Mouse (Mus musculus) neural tube, embryonic 12.5 days (tissue): Measurements from ENCODE around the gene Cd160. TPM values are rescaled to one million over a fixed set of nuclear protein-coding genes. Genes with fewer than 3 reads are reported as not detected.

Source experiments
- ATAC-seq: fragments of 200-750 bp; cut with Nextera tagmentation; 2 replicates; pipeline ENCODE4 v1.8.0; 2017; ENCODE audit warnings: low read depth, mild to moderate bottlenecking, moderate TSS enrichment, moderate library complexity; ENCODE audit not compliant: low FRiP score
- H3K27ac ChIP-seq: fragments of 300-500 bp; sonication (generic); 2 replicates; pipeline ENCODE4 v1.5.1; 2016
- H3K27me3 ChIP-seq: fragments of 300-500 bp; sonication (generic); replicated peaks from 2 replicates; pipeline ENCODE4 v1.6.1; 2016; ENCODE audit warnings: mild to moderate bottlenecking
- H3K36me3 ChIP-seq: fragments of 300-500 bp; sonication (generic); 2 replicates; pipeline ENCODE4 v1.6.1; 2016; ENCODE audit warnings: mild to moderate bottlenecking
- H3K4me1 ChIP-seq: fragments of 300-500 bp; sonication (generic); 2 replicates; pipeline ENCODE4 v1.6.1; 2016
- H3K4me2 ChIP-seq: fragments of 300-500 bp; sonication (generic); replicated peaks from 2 replicates; pipeline ENCODE4 v1.6.1; 2016; ENCODE audit warnings: mild to moderate bottlenecking
- H3K4me3 ChIP-seq: fragments of 300-500 bp; sonication (generic); 2 replicates; pipeline ENCODE4 v1.5.1; 2016
- H3K9ac ChIP-seq: fragments of 300-500 bp; sonication (generic); 2 replicates; pipeline ENCODE4 v1.6.1; 2016; ENCODE audit warnings: mild to moderate bottlenecking
- H3K9me3 ChIP-seq: fragments of 300-500 bp; sonication (generic); 2 replicates; pipeline ENCODE4 v1.6.1; 2016; ENCODE audit warnings: mild to moderate bottlenecking
- WGBS: fragments of 180-500 bp; shearing (Covaris S2); methylation state at CpG from one replicate; pipeline ENCODE4 v1.1.7; 2016; 5-methylcytosine and 5-hydroxymethylcytosine counted together
- polyA plus RNA-seq: library from polyadenylated mRNA; unstranded; fragments of >200 nt; fragmentation: Nextera tagmentation; extraction: Ambion mirVana; gene quantifications from 2 replicates; pipeline ENCODE4 v1.2.1, GENCODE M21; 2016

Cd160 gene
- polyA plus RNA-seq, 1 experiment from 2014 or later = 0.15 TPM

DNA sequence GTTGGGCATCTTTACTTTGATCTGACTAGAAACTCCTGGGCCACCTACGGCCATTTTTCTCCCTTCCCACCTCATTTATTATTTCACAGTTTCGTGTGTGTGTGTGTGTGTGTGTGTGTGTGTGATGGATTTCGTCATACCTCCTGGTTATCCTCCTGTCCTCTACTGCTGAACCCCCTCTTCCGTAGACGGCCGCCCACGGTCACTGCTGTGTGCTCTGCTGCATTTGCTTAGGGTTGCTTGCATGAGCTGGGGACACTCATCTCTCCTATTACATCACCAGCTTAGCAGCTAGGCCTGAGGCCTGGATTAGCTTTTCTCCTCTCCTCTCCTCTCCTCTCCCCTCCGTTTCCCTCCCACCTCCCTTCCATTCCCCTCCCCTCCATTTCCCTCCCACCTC, 19.3 kb upstream of the Cd160 start:
- H3K4me2 ChIP-seq = no peak overlapping the region
- no peak for ATAC-seq
- no peaks in the 10 kb centered on the region for H3K36me3 ChIP-seq
- WGBS = 95% methylated on average over 6 of the region's 8 CpGs
- H3K9me3 ChIP-seq = no peaks in the 10 kb centered on the region
- no peak overlapping the region for H3K4me3 ChIP-seq
- no peaks in the 10 kb centered on the region for H3K27me3 ChIP-seq
- no peak overlapping the region for H3K27ac ChIP-seq
- no peak overlapping the region for H3K9ac ChIP-seq
- no peaks in the 10 kb centered on the region for H3K4me1 ChIP-seq

DNA sequence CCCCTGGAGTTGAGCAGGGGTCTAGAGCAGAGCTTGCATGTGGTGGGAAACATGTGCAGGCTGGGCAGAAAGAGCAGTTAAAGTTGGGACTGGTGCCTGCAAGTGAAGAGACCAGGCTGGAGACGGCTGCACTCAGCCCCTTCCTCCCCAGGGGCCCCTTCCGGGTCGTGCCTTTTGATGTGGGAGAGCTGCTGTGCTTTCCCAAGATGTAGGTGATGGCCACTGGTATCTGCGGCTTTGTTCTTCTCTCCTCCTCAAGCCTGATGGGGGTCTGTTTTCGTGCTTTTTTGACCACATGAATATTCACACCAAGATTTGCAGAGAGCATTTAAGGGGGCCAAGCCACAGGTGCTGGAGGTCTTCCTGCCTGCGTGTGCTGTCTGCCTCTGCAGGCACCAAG, 18.5 kb upstream of the Cd160 start:
- Histone ChIP-seq H3K36me3 (no peaks in the 10 kb centered on the region), H3K27me3 (no peaks in the 10 kb centered on the region), H3K4me1 (no peaks in the 10 kb centered on the region), H3K4me2 (no peak overlapping the region), H3K27ac (no peak overlapping the region), H3K9me3 (no peaks in the 10 kb centered on the region), H3K4me3 (no peak overlapping the region), H3K9ac (no peak overlapping the region)
- 29% methylated on average over 6 of the region's 6 CpGs for WGBS
- no peak for ATAC-seq

DNA sequence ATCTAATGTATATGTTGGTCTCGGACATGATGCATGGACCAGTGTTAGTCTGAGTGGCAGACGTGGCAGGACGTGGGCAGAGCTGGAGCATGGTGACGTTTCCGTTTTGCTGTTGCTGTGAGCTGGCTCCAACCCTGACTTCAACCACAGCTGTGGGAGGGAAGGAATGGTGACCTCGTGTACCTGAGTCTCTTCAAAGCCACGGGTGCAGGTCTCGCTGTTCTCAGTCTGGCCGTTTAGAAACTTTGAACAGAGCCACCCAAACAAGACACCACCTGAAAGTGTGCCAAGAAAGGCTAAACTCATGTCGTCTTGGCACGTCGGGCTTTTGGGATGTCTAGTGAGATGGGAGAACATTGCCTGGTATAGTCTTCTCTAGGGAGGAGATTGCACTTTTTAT, 17.8 kb upstream of the Cd160 start:
- WGBS = 90% methylated on average over 12 of the region's 12 CpGs
- Histone ChIP-seq H3K4me3 (no peak overlapping the region), H3K9ac (no peak overlapping the region), H3K36me3 (no peaks in the 10 kb centered on the region), H3K4me1 (no peaks in the 10 kb centered on the region), H3K27ac (no peak overlapping the region), H3K9me3 (no peaks in the 10 kb centered on the region), H3K4me2 (no peak overlapping the region), H3K27me3 (no peaks in the 10 kb centered on the region)
- ATAC-seq = no peak

DNA sequence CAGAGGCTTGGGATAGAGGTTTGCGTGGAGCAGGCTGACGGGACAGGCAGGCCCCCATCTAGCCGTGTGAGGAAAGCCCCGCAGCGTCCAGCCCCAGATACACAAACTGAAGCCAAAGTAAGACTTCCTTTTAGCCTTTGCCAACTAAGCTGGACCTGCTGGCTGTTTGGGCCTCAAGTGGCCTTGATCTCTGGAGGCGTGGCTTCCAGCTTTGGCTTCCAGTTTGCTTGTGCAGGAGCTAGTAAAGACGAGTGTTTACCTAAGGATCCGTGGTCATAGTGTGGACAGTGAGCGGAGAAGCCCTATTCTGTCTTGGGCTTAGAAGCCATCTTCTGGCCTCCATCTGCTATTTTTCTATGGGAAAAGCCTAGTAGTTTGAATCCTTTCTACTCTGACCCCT, 16.7 kb upstream of the Cd160 start:
- Histone ChIP-seq H3K4me3 (no peak overlapping the region), H3K9me3 (no peaks in the 10 kb centered on the region), H3K4me1 (no peaks in the 10 kb centered on the region), H3K9ac (no peak overlapping the region), H3K27me3 (no peaks in the 10 kb centered on the region), H3K27ac (no peak overlapping the region), H3K4me2 (no peak overlapping the region), H3K36me3 (no peaks in the 10 kb centered on the region)
- ATAC-seq = no peak
- WGBS = 91% methylated on average over 9 of the region's 9 CpGs

DNA sequence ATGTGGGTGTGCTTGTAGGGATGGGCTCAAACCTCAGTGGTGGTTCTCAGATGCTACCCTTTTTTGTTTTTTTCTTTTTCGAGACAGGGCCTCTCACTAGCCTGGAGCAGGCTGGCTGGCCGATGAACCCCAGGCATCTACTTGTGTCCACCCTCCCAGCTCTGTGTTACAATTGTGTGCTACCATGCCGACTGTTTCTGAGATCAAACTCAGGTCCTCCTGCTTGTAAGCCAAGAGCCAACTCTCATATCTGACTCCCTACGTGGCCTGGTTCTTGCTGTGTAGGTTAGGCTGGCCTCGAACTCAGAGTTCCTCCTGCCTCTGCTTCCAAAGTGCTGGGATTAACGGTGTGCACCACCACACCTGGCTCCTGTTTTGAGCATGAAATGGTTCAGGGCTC, 16.0 kb upstream of the Cd160 start:
- 96% methylated on average over 6 of the region's 6 CpGs for WGBS
- Histone ChIP-seq H3K9ac (no peak overlapping the region), H3K4me1 (no peaks in the 10 kb centered on the region), H3K4me3 (no peak overlapping the region), H3K9me3 (no peaks in the 10 kb centered on the region), H3K27ac (no peak overlapping the region), H3K4me2 (no peak overlapping the region), H3K27me3 (no peaks in the 10 kb centered on the region), H3K36me3 (no peaks in the 10 kb centered on the region)
- no peak for ATAC-seq

DNA sequence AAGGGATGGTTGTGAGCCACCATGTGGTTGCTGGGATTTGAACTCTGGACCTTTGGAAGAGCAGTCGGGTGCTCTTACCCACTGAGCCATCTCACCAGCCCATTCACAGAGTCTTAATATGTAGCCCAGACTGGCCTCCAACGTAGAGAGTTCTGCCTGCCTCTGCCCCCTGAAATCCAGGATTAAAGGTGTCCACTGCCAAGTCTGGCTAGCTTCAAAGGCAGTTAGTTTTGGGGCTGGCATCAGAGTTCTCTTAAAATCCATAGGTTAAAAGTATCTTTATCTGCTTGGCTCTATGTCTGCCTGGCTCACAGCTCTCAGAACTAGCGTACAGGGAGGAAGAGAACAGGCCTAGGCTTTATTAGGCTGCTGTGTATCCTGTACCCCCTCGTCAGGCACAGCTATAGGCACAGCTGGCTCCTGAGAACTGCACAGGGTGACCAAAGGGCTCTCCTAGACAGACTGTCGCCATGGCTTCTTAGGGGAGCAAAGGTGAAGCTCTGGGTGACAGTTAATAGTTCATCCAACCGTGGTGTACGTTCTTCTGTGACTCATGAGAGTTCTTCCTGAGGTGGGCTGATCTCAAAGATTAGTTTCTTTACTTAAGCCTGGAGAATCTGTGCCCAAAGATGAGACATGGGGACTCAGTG, 10.0 kb upstream of the Cd160 start:
- Histone ChIP-seq H3K4me1 (no peaks in the 10 kb centered on the region), H3K27me3 (no peaks in the 10 kb centered on the region), H3K9me3 (no peaks in the 10 kb centered on the region)

DNA sequence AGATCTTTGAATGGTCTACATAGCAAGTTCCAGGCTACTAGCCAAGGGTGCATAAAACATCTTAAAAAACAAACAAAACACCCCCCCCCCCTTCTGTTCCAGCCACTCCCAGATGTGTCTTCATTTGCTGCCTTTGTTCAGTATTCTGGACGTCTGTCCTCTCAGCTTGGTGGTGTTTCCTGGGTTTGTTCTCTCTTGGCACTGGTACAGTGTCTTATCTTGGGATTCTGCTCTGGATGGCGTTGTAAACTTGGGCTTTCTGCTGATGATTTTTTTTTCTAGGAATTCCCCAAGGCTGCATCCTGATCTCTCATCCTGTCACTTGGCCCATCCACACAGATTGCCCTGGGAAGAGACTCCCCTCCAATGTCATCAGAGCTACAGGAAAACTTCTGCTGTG, 7.3 kb upstream of the Cd160 start:
- Histone ChIP-seq H3K4me1 (no peaks in the 10 kb centered on the region), H3K27me3 (no peaks in the 10 kb centered on the region), H3K4me2 (no peak overlapping the region), H3K9ac (no peak overlapping the region), H3K9me3 (no peaks in the 10 kb centered on the region), H3K4me3 (no peak overlapping the region), H3K36me3 (no peaks in the 10 kb centered on the region), H3K27ac (no peak overlapping the region)
- no peak for ATAC-seq
- WGBS = 73% methylated on average over 2 of the region's 2 CpGs

More for the DNA sequence above, 10.0 kb upstream of the Cd160 start:
- Histone ChIP-seq H3K27ac (no peak overlapping the region), H3K9ac (no peak overlapping the region), H3K36me3 (no peaks in the 10 kb centered on the region), H3K4me2 (no peak overlapping the region), H3K4me3 (no peak overlapping the region)
- ATAC-seq = no peak
- WGBS = 80% methylated on average over 7 of the region's 7 CpGs

DNA sequence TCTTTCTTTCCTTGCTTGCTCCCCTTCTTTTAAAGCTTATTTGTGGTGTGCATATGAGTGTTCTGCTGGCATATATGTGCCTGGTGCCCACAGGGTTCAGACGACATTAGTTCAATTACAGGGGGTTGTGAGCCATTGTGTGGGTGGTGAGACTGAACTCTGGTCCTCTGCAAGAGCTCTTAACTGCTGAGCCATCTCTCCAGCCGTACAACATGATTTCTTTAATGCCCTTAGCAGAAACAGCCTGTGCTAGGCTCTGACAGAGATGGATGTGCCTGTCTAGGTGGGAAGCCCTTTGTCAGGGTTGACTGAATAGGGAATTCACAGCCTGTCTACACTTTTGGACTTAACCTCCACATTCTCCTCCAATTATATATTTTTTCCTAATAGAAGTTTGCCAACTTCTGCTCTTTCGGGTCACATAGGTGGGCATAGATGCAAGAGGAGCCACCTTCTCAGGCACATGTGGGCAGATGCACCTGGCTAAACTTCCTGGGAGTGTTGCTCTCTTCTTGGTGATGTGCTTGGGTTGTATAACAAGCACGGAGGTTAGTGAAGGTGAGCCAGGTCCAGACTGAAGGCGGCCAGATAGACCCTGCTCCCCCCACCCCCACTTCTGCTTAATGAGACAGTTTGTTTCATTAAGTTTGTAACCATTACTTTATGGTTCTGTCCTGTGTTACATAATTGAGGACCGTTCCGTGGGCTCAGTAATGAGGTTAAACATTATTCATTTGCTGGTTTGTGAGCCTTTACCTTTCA, 5.6 kb upstream of the Cd160 start:
- Histone ChIP-seq H3K9ac (no peak overlapping the region), H3K4me1 (no peaks in the 10 kb centered on the region), H3K4me2 (no peak overlapping the region), H3K36me3 (no peaks in the 10 kb centered on the region), H3K27me3 (no peaks in the 10 kb centered on the region), H3K4me3 (no peak overlapping the region), H3K9me3 (no peaks in the 10 kb centered on the region), H3K27ac (no peak overlapping the region)
- no peak for ATAC-seq
- WGBS = 71% methylated on average over 7 of the region's 7 CpGs

DNA sequence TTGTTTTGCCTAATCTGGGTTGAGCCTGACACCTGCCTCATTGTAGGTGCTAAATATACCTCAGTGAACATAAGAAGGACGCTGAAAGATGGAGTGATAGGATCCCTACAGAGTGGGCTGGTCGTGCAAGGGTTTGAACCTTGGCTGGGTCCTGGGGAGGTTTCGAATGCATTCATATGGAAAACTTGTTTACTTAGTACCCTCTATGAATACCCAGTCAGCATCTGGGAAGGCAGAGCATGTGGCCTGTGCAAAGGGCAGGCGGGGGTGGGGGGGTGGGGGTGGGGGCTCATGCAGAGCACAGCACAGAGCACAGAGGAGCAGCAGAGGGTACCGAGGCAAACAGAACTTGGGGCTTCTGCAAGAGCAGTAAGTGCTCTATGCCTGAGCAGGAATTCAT, 3.8 kb upstream of the Cd160 start:
- Histone ChIP-seq H3K4me2 (no peak overlapping the region), H3K4me3 (no peak overlapping the region), H3K27ac (no peak overlapping the region), H3K27me3 (no peaks in the 10 kb centered on the region), H3K9me3 (no peaks in the 10 kb centered on the region), H3K9ac (no peak overlapping the region), H3K4me1 (no peaks in the 10 kb centered on the region), H3K36me3 (no peaks in the 10 kb centered on the region)
- WGBS = 28% methylated on average over 5 of the region's 5 CpGs
- ATAC-seq = no peak

DNA sequence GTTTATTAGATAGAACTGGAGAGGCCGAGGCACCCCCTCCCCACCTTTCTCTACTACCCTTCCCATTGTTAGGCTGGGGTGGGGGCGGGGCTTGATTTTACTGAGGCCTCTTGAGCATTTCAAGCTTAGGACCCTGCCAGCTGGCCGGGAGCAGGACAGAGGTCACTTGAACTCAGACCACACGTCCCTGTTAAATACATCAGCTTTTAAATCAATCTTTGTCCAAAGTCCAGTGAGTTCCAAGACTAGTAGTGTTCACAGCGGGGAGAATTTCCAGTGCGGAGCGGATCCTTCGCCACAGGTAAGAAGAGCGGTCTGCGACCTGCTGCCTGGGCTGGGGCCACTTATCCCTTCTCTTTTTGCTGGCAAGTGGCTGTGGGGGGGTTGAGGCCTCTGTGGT, 705 bp upstream of the Cd160 start:
- no peak overlapping the region for H3K9ac ChIP-seq
- no peak overlapping the region for H3K4me3 ChIP-seq
- H3K36me3 ChIP-seq = no peaks in the 10 kb centered on the region
- H3K4me1 ChIP-seq = 0 out of 2 replicates have a peak, but pooled peaks cover 3% of the 10 kb centered on the region
- no peaks in the 10 kb centered on the region for H3K27me3 ChIP-seq
- H3K4me2 ChIP-seq = no peak overlapping the region
- WGBS = 68% methylated on average over 10 of the region's 10 CpGs
- ATAC-seq = no peak
- no peak overlapping the region for H3K27ac ChIP-seq
- H3K9me3 ChIP-seq = no peaks in the 10 kb centered on the region

DNA sequence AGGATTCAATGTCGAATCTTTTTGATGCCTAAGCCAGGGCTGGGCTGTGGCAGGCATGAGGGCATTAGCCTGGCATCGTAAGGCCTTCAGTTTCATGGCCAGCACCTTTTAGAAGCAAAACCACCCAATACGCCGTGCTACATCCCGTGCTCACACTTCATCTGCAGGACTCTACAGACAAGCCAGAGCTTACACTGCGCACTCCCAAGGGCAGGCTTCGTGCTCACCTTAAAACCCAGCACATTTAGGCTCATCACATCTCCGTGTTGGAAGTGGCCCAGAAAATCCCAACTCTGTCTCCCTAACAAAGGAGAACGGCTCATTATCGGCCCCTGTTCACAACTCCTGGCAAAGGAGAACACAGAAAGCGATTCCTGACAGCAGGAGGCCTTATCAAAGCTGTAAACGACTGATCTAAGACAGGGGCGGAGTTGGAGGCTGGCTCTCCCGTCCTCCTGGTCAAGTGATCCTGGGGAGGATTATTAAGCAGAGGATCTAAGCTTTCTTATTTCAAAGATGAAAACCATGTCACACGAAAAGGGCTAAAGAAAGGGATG, 765 bp downstream of the Cd160 start:
- H3K4me2 ChIP-seq = no peak overlapping the region
- 36% methylated on average over 15 of the region's 15 CpGs for WGBS
- ATAC-seq = no peak
- no peaks in the 10 kb centered on the region for H3K27me3 ChIP-seq
- no peaks in the 10 kb centered on the region for H3K36me3 ChIP-seq
- H3K4me1 ChIP-seq = 0 out of 2 replicates have a peak, but pooled peaks cover 3% of the 10 kb centered on the region
- no peak overlapping the region for H3K4me3 ChIP-seq
- H3K27ac ChIP-seq = no peak overlapping the region
- no peaks in the 10 kb centered on the region for H3K9me3 ChIP-seq
- H3K9ac ChIP-seq = no peak overlapping the region

DNA sequence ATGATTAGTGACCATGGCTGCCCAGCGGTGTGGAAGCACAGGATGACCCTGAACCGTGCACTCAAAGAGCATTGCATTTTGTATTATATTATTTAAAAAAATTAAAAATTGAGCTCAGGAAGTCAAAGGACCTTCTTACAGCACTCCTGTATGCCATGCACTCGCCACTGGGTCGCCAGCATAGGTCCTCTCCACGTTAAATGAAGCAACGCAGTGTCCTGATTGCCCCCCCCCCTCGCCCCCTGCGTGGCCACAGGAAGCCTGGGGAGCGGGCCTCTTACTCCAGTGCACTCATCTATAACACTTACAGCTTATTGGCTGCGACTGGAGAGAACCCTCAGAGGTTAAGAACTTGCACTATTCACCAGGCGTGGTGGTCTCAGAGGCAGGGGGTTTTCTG, 3.9 kb downstream of the Cd160 start:
- ATAC-seq = no peak
- H3K36me3 ChIP-seq = no peaks in the 10 kb centered on the region
- H3K9ac ChIP-seq = no peak overlapping the region
- H3K4me2 ChIP-seq = no peak overlapping the region
- no peaks in the 10 kb centered on the region for H3K9me3 ChIP-seq
- no peak overlapping the region for H3K27ac ChIP-seq
- H3K27me3 ChIP-seq = no peaks in the 10 kb centered on the region
- H3K4me3 ChIP-seq = no peak overlapping the region
- 46% methylated on average over 11 of the region's 11 CpGs for WGBS
- 0 out of 2 replicates have a peak, but pooled peaks cover 3% of the 10 kb centered on the region for H3K4me1 ChIP-seq
